Mouse (Mus musculus) adrenal gland, postnatal 25 days (tissue): ENCODE data around the gene Ttc21b. TPM values are rescaled to one million over a fixed set of nuclear protein-coding genes. Genes with fewer than 3 reads are reported as not detected.

ENCODE experiments used
- DNase-seq: peaks from one replicate; pipeline ENCODE4 v3.0.0; 2021; ENCODE audit warnings: mixed read lengths
- total RNA-seq: library from RNA; stranded (reverse); gene quantifications from 2 replicates; pipeline ENCODE4 v1.2.3, GENCODE M21; 2021

The Ttc21b gene
- total RNA-seq, 1 experiment from 2014 or later = 14.8 TPM

DNA sequence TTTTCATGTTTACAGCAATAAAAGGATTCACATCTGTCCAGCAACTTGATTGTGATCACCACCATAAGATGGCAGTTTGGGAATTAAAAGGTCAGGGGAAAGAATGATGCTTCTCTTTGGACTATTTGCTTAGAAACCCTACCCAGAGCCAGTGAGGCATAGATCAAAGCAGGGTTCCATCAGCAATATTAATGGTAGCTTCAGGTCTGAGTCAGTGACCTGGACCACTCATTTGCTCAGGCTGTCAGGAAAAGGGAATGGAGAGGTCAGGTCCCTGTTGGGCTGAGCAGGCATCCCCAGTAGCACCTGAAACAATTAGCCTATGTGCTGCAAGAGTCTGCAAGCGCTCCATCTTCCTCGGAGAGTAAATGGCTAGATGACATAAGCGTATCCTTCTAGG lies 84.8 kb downstream of the Ttc21b start:
- DNase-seq = no peak

DNA sequence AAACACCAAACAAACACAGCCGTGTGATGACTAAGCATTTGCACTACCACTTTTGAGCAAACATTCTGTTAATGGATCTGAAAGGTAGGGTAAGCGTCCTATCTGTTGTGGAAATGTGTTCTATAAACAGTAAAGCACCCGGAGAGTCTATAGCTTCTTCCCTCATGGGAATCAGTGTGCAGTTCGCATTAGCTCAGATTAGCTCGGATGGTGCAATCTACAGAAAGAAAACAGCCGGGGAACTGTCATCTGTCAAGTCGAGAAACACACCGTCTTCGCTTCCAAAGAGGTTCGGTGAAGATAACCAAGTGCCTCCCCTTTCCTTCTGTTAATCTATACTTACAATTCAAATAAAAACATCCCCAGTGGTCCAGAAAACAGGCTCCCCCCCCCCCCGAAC lies 85.7 kb downstream of the Ttc21b start:
- no peak for DNase-seq

DNA sequence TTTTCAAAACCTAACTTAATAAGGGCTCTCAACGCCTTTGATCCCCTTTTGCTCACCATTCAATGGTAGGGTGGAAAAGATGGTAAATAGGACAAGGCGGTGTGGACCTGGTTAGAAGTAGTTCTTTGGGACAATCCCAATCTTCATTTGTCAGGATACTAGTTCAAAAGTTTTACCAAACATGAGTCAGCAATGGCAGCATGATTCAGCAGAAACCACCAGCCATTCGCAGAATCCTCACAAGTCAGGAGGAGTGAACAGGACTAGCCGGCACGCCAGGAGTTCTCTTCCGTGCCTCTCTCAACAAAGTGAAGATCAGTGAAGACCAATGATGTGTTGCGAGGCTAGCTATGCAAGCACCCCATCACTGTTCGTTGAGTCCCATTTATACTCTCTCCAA lies 91.4 kb downstream of the Ttc21b start:
- no peak for DNase-seq

DNA sequence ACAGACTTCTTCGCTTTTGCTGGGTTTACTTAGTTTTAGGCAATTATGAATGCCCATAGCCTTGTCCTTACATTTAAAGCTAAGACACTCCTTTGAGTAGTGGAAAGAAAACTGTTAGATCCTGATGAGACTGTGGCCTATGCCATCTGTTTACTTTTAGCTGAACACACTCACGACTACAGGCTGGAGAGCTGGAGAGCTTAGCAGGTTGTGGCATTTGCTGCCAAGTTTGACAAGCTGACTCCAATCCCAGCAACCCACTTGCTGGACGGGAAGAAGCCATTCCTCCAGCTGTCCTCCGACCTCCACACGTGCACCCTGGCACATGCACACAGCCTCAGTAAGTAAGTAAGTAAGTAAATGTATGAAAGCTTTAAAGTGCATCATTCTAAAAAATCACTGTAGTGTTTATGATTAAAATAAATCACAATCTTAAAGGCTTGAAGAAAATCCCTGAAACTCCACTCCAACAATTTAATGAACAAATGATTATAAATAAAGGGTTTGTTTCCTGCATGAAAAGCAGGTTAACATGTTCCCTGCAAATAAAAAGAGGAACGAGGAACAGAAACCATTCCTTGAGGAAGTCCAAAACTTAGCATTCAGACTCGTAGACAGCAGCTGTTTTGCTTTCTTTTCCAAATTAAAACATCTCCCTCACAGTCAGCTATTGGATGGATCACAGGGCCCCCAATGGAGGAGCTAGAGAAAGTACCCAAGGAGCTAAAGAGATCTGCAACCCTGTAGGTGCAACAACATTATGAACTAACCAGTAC lies 98.1 kb downstream of the Ttc21b start:
- no peak for DNase-seq

DNA sequence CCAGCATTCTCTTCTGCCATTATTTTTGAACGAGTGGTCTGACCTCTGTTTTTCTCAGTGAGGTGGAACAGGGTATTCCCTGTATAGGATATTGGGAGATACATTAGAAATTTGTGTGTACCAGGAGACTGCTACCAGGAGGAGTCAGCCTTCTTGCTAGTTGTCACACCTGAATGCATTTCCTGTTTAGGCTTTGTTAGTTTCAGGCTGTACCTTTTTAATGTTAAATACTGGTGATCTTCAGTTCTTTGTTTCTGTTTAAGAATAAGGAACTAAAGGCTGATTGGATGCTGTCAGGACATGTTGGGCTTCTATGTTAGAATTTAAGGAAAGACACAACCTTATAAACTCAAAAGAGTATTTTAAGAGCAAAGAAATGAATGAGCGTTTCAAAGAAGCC lies 105.0 kb downstream of the Ttc21b start:
- DNase-seq = no peak

DNA sequence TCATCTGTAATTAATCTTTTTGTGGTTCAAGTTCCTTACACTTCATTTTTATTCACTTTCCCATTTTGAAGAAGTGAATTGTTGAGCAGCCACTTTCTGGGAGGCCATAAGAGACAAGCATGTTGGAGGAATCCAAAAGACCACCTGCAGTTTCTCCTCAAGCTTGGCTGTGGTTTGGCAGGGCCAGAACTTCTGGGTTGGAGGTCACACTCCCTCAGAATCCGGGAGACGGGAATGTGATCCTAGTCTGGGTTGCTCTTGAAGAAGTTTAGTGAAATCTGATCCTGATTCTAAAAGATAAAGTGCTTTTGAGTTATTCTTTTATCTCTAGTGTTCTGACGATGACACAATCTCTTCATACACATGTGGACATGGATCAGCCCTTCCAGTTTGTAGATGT lies 105.9 kb downstream of the Ttc21b start:
- DNase-seq = no peak

DNA sequence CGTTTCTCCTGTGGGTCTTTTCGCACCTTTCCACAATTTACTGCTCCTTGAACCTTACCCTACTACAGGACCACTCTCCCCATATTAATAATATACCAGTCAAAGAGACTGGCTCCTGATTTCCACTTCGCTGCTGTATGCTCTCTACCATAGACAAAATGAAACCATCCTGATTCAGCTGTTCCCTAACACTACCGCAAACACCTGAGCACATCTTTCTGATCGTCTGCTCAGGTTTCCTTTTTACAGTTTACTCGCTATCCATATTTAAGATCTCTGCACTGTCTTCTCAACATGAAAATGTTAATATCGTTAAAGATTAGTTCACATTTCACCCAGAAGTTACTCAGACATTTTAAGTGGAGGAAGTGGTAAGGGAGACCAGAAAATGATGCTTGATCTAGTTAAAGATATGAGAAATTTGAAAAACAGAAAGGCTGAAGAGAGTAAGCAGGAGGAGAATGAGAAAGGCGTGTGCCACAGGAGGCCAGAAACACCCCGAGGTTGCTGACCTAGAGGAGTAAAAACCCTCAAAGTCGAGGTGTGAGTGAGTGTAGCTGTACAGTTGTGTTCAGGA lies 107.7 kb downstream of the Ttc21b start:
- no peak for DNase-seq

DNA sequence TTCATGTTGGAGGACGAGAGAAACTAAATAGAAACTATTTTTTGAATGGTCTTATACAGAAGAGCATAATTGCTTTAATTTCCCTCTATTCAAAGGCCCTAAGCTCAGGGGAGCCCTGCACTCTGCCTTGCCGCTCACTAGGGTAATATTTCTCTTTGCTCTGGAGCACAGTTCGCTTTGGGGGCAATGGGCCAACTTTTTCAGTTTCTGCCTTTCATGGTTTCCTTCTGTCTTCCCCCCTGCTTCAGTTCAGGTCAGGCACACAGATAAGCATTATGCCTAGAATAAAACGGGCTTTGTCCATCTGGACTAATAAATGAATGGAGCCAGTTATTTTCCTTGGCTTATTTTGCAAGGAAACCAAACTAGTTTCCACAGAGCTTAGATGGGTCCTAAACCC lies 109.9 kb downstream of the Ttc21b start:
- no peak for DNase-seq

DNA sequence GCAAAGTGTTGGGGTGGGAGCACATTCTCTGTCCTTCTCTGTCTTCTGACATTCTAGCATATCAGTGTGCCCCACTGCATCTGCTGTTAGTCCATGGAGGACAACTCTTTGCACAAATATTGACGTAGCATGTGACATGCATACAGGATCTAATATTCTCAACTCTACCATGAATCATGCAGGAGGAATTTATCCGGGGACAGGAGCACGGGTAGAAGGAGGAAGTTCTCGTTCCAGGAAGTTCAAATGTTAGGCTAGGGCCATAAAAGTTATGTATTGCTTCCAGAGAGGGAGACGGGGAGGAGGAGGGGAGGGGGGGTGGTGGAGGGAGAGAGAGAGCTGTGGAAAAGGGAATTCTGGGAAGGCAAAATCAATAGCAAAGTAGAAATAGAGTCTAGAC lies 111.6 kb downstream of the Ttc21b start:
- no peak for DNase-seq

DNA sequence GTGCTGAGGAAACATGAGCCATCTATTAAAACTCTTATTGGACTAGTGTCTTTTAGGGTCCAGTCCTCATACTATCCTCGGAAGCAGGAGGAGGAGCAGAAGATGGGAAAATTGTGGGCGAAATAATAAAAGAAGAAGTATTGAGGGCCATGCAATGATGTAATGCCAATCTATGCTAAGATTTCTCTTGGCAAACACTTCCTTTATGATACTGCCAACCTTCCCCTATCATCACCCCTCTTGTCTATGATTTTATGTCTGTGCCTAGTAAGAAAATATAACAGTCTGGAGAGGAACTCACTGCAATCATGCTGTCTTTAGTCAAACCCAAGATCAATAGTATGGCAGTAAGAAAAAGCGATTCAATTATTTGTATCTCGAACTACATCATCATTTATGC lies 113.1 kb downstream of the Ttc21b start:
- no peak for DNase-seq

DNA sequence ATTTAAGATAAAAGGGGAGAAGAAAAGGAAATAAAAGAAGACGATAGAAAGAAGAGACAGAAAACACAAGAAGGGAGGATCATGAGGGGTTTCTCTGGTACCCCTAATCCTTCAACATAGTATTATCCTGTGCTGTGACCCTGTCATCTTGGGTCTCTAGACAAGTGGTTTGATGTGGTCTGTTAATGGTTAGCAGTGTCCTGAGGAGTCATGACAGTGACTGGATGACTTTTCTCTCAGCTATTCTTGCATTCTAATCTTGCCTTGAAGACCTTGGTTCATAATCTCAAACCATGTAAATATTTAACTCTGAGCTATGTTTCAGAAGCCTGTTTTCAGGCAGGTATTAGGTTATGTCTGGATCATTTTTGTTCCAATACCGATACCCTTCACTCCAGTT lies 113.7 kb downstream of the Ttc21b start:
- no peak for DNase-seq

DNA sequence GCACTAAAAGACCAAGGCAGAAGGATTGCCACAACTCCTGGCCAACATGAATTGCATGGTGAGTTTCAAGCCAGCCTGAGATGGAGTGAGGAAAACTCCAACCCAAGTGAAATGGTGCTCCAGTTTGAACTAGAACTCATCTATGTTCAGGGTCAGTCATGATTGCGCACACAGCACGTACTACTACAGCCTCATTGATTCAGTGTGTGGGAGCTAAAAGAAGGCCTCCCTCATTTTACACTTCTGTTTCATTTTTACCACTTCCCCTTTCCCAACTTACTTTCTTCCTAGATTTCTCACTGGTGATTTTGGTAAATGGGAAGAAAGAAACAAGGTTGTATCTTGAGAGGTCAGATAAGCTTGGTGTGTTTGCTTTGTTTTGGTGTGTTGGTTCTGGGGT lies 114.1 kb downstream of the Ttc21b start:
- DNase-seq = no peak

DNA sequence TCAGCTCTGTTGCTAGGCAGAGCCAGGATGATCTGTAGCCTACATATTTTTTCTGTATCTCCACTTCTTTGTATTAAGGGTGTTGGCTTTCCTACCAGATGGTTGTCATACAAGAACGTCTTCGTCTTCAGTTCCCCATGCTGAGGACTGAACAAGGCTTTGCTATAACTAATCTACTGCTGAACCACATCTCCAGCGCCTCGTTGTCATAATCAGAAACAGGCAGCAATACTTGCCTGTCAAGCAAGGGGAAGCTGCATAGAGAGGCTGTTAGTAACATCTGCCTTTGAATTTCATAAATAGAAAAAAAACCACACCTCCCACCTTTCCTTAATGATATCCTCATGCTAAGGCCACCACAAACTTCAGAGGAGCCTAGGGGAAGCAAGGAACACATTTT lies 116.2 kb downstream of the Ttc21b start:
- no peak for DNase-seq

Other genes with a start within 250 kb of the Ttc21b start
- 0.73 and 1.7 TPM in 2 replicates for gene Galnt3, start 131.6 kb downstream of the Ttc21b start, total RNA-seq
- gene Scn1a, start 184.2 kb upstream of the Ttc21b start, total RNA-seq = 0.18 and 0.38 TPM in 2 replicates